Mouse (Mus musculus) liver, embryonic 13.5 days (tissue): ENCODE data around the gene Slc25a26. TPM values are rescaled to one million over a fixed set of nuclear protein-coding genes. Genes with fewer than 3 reads are reported as not detected.

Source experiments
- ATAC-seq: fragments of 200-750 bp; cut with Nextera tagmentation; 2 replicates; pipeline ENCODE4 v1.8.0; 2017; ENCODE audit warnings: low read depth, mild to moderate bottlenecking, moderate number of reproducible peaks, moderate library complexity
- DNase-seq: peaks from one replicate; pipeline ENCODE4 v3.0.0; 2022
- H3K27ac ChIP-seq: fragments of 300-500 bp; sonication (generic); 2 replicates; pipeline ENCODE4 v1.5.1; 2015; ENCODE audit warnings: moderate library complexity, mild to moderate bottlenecking, inconsistent platforms
- H3K27me3 ChIP-seq: fragments of 300-500 bp; sonication (generic); 2 replicates; pipeline ENCODE4 v1.6.1; 2015; ENCODE audit warnings: mild to moderate bottlenecking, inconsistent platforms
- H3K36me3 ChIP-seq: fragments of 300-500 bp; sonication (generic); 2 replicates; pipeline ENCODE4 v1.6.1; 2015; ENCODE audit warnings: mild to moderate bottlenecking, inconsistent platforms
- H3K4me1 ChIP-seq: fragments of 300-500 bp; sonication (generic); replicated peaks from 2 replicates; pipeline ENCODE4 v1.6.1; 2015; ENCODE audit warnings: inconsistent platforms
- H3K4me2 ChIP-seq: fragments of 300-500 bp; sonication (generic); 2 replicates; pipeline ENCODE4 v1.6.1; 2015; ENCODE audit warnings: inconsistent platforms, mild to moderate bottlenecking, moderate library complexity
- H3K4me3 ChIP-seq: fragments of 300-500 bp; sonication (generic); replicated peaks from 2 replicates; pipeline ENCODE4 v1.5.1; 2015; ENCODE audit warnings: mild to moderate bottlenecking, inconsistent platforms
- H3K9ac ChIP-seq: fragments of 300-500 bp; sonication (generic); 2 replicates; pipeline ENCODE4 v1.6.1; 2015; ENCODE audit warnings: mild to moderate bottlenecking, inconsistent platforms
- H3K9me3 ChIP-seq: fragments of 300-500 bp; sonication (generic); replicated peaks from 2 replicates; pipeline ENCODE4 v1.6.1; 2016; ENCODE audit warnings: inconsistent platforms
- whole genome bisulfite sequencing: fragments of 180-500 bp; shearing (Covaris S2); methylation state at CpG from one replicate; pipeline ENCODE4 v1.1.7; 2015; ENCODE audit not compliant: insufficient replicate concordance; 5-methylcytosine and 5-hydroxymethylcytosine counted together
- polyA plus RNA-seq: library from polyadenylated mRNA; unstranded; fragments of >200 nt; fragmentation: Nextera tagmentation; extraction: Ambion mirVana; gene quantifications from 2 replicates; pipeline ENCODE4 v1.2.1, GENCODE M21; 2015

The Slc25a26 gene
- polyA plus RNA-seq, 1 experiment from 2014 or later, result 3.5 TPM

- Histone ChIP-seq H3K4me3 (no peak overlapping the region), H3K9ac (no peak overlapping the region), H3K27me3 (no peaks in the 10 kb centered on the region), H3K27ac (no peak overlapping the region), H3K4me1 (peaks cover 17% of the 10 kb centered on the region), H3K4me2 (no peak overlapping the region), H3K9me3 (no peaks in the 10 kb centered on the region), H3K36me3 (no peaks in the 10 kb centered on the region)
- 41% methylated on average over 2 of the region's 2 CpGs for WGBS
- ATAC-seq, result no peak
- DNase-seq, result no peak
Measured at GRCm38 (mm10) chr6:94643989-94644388, 143.9 kb downstream of the Slc25a26 start.

- Histone ChIP-seq H3K4me3 (no peak overlapping the region), H3K4me2 (no peak overlapping the region), H3K9me3 (no peaks in the 10 kb centered on the region), H3K36me3 (no peaks in the 10 kb centered on the region), H3K27ac (no peak overlapping the region), H3K27me3 (no peaks in the 10 kb centered on the region), H3K4me1 (peaks cover 20% of the 10 kb centered on the region), H3K9ac (no peak overlapping the region)
- ATAC-seq (no peak), DNase-seq (no peak)
- 54% methylated on average over 3 of the region's 3 CpGs for WGBS
Measured at GRCm38 (mm10) chr6:94644641-94645040, 144.5 kb downstream of the Slc25a26 start.

- whole genome bisulfite sequencing, result 25% methylated on average over 4 of the region's 4 CpGs
Measured at GRCm38 (mm10) chr6:94645723-94646122, 145.6 kb downstream of the Slc25a26 start.

DNA sequence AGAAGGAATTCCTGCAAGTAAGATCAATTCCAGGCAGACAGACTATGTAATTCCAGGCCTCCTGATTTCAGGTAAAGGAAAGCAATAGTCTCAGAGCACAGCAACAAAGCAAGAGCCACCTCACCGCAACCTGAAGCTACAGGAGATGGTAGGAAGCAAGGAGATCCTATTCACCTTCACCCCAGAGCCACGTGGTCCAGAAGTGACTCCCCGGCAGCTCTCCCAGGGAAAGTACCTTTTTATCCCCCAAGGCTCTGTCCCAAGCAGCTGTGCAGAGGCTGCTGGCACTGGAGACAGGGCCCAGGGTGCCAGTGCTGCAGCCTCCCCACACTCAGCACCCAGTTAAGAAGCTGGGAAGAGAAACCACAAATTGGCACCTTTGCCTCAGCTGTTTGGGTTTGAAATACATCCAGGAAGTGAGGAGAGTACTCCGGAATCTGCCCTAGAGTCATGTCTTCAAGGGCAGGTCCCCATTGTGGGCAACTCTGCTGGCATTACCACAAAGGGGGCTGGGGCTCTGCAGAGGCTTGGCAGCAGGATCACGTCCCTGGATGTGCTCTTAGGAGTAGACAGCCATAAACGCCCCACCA is 146.2 kb downstream of the Slc25a26 start:
- H3K27ac ChIP-seq, result no peak overlapping the region
- H3K4me3 ChIP-seq, result no peak overlapping the region
- H3K9ac ChIP-seq, result no peak overlapping the region
- H3K4me1 ChIP-seq, result peaks cover 20% of the 10 kb centered on the region
- no peak for ATAC-seq
- no peaks in the 10 kb centered on the region for H3K9me3 ChIP-seq
- H3K27me3 ChIP-seq, result no peaks in the 10 kb centered on the region
- WGBS, result 45% methylated on average over 6 of the region's 6 CpGs
- H3K36me3 ChIP-seq, result no peaks in the 10 kb centered on the region
- H3K4me2 ChIP-seq, result no peak overlapping the region
- DNase-seq, result no peak

More at GRCm38 (mm10) chr6:94645723-94646122, 145.6 kb downstream of the Slc25a26 start:
- Histone ChIP-seq H3K4me3 (no peak overlapping the region), H3K27me3 (no peaks in the 10 kb centered on the region), H3K9me3 (no peaks in the 10 kb centered on the region), H3K4me2 (no peak overlapping the region), H3K9ac (no peak overlapping the region), H3K27ac (no peak overlapping the region), H3K36me3 (no peaks in the 10 kb centered on the region), H3K4me1 (peaks cover 20% of the 10 kb centered on the region)
- no peak for ATAC-seq
- DNase-seq, result no peak

GRCm38 (mm10) chr6:94646902-94647301 is 146.8 kb downstream of the Slc25a26 start:
- no peak overlapping the region for H3K4me3 ChIP-seq
- no peak overlapping the region for H3K27ac ChIP-seq
- H3K9ac ChIP-seq, result no peak overlapping the region
- 44% methylated on average over 6 of the region's 6 CpGs for WGBS
- H3K36me3 ChIP-seq, result no peaks in the 10 kb centered on the region
- no peaks in the 10 kb centered on the region for H3K27me3 ChIP-seq
- peaks cover 20% of the 10 kb centered on the region for H3K4me1 ChIP-seq
- DNase-seq, result no peak
- no peak for ATAC-seq
- no peak overlapping the region for H3K4me2 ChIP-seq
- H3K9me3 ChIP-seq, result no peaks in the 10 kb centered on the region

- Histone ChIP-seq H3K4me2 (no peak overlapping the region), H3K9ac (no peak overlapping the region), H3K27ac (no peak overlapping the region; the same call in 1 of the 2 replicates), H3K36me3 (no peaks in the 10 kb centered on the region), H3K4me3 (no peak overlapping the region), H3K9me3 (no peaks in the 10 kb centered on the region), H3K27me3 (no peaks in the 10 kb centered on the region), H3K4me1 (peaks cover 20% of the 10 kb centered on the region)
- peak; percentile 48 for ATAC-seq
- WGBS, result 26% methylated on average over 10 of the region's 10 CpGs
- DNase-seq, result no peak
Measured at GRCm38 (mm10) chr6:94647574-94648430, 147.7 kb downstream of the Slc25a26 start.

DNA sequence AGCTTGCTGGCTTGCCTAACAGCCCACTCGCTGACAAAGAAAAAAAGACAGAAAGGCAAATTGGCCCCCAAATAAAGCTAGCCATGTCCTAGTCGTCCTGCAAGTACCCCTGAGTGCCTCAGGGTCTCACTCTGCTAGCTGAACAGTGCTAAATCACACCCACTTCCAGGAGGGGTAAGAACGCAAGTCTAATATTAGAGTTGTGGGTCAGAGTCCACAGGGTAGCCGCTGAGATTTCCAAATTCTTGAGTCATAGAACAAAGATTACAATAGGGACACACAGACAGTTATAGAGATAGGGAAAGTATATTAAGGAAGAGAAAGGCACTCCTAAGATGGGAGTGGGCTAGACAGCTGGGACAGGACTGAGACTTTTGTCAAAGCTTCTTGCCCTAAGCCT is 148.4 kb downstream of the Slc25a26 start:
- Histone ChIP-seq H3K27me3 (no peaks in the 10 kb centered on the region), H3K4me3 (no peak overlapping the region), H3K36me3 (no peaks in the 10 kb centered on the region), H3K4me1 (peaks cover 20% of the 10 kb centered on the region), H3K9me3 (no peaks in the 10 kb centered on the region), H3K9ac (no peak overlapping the region), H3K27ac (no peak overlapping the region; the same call in 1 of the 2 replicates), H3K4me2 (no peak overlapping the region)
- 44% methylated on average over 4 of the region's 4 CpGs for WGBS
- ATAC-seq (0 out of 2 replicates have a peak, but pooled peaks have one; percentile 7), DNase-seq (no peak)

DNA sequence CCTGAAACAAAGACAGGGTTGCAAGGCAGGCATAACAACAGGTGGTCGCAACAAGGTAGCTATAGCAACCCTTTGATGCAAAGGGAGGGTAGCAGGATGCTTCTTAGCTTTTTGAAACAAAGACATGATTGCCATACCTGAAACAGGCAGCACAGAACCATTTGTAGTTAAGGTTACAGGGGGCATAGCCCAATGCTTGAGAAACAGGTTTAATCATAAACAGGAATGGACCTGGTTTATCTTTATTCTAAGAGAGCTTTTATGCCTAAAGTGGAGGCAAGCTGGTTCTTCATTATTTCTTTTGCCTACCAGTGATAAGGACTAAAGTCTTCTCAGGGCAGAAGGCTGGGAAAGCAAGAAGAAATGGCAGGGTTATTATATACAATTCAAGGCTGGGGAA is 149.5 kb downstream of the Slc25a26 start:
- H3K27me3 ChIP-seq, result no peaks in the 10 kb centered on the region
- no peak overlapping the region for H3K9ac ChIP-seq
- no peaks in the 10 kb centered on the region for H3K9me3 ChIP-seq
- H3K36me3 ChIP-seq, result no peaks in the 10 kb centered on the region
- DNase-seq, result no peak
- no peak overlapping the region for H3K27ac ChIP-seq
- no peak overlapping the region for H3K4me3 ChIP-seq
- H3K4me1 ChIP-seq, result peaks cover 20% of the 10 kb centered on the region
- H3K4me2 ChIP-seq, result no peak overlapping the region
- no peak for ATAC-seq
- 54% methylated on average over 1 of the region's 1 CpGs for WGBS

DNA sequence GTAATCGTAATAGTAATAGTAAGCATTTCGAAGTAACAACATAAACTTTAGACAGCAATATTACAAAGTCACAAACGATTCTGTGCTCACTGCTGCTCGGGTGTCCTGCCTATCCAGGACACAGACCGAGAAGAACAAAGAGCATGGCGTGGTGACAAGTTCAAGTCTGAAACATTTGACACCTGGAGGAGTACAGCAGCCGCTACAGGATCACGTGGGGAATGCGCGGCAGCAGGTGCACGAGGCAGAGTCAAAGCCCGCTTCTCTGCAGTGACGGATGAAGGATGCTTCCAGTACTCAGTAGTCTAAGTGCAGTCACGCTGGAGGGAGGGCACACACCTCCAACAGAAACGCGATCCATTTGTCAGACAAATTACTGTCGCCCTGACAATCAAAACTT is 151.4 kb downstream of the Slc25a26 start:
- WGBS, result 67% methylated on average over 17 of the region's 17 CpGs
- H3K36me3 ChIP-seq, result no peaks in the 10 kb centered on the region
- no peak overlapping the region for H3K9ac ChIP-seq
- H3K27me3 ChIP-seq, result no peaks in the 10 kb centered on the region
- H3K9me3 ChIP-seq, result no peaks in the 10 kb centered on the region
- H3K4me2 ChIP-seq, result no peak overlapping the region
- peaks cover 20% of the 10 kb centered on the region for H3K4me1 ChIP-seq
- DNase-seq (no peak), ATAC-seq (no peak)
- H3K27ac ChIP-seq, result no peak overlapping the region
- no peak overlapping the region for H3K4me3 ChIP-seq

- DNase-seq (no peak), ATAC-seq (no peak)
- WGBS, result 61% methylated on average over 6 of the region's 6 CpGs
- Histone ChIP-seq H3K36me3 (no peaks in the 10 kb centered on the region), H3K4me1 (peaks cover 15% of the 10 kb centered on the region), H3K9me3 (no peaks in the 10 kb centered on the region), H3K27me3 (no peaks in the 10 kb centered on the region), H3K4me2 (no peak overlapping the region), H3K9ac (no peak overlapping the region), H3K4me3 (no peak overlapping the region), H3K27ac (no peak overlapping the region)
Measured at GRCm38 (mm10) chr6:94652659-94653213, 152.6 kb downstream of the Slc25a26 start.

- Histone ChIP-seq H3K9ac (no peak overlapping the region), H3K27me3 (no peaks in the 10 kb centered on the region), H3K9me3 (no peaks in the 10 kb centered on the region), H3K4me3 (no peak overlapping the region), H3K27ac (no peak overlapping the region), H3K4me2 (no peak overlapping the region), H3K4me1 (peaks cover 6% of the 10 kb centered on the region), H3K36me3 (no peaks in the 10 kb centered on the region)
- ATAC-seq (no peak), DNase-seq (no peak)
- WGBS, result 60% methylated on average over 10 of the region's 10 CpGs
Measured at GRCm38 (mm10) chr6:94653388-94654316, 153.5 kb downstream of the Slc25a26 start.
